Mouse (Mus musculus): ENCODE results near the gene Os9. TPM values are rescaled to one million over a fixed set of nuclear protein-coding genes. Genes with fewer than 3 reads are reported as not detected.

The Os9 gene
- polyA plus RNA-seq (2012; rRNA removed): 48.7 and 52.7 TPM in 2 replicates

GRCm38 (mm10) chr10:127121066-127121477 lies at the start of gene Os9:
Gene Os9, minus strand, starts transcription at chr10:127121131.

GRCm38 (mm10) chr10:127164631-127165353 lies 43.9 kb upstream of the Os9 start, which contains the start of gene B4galnt1:
Gene B4galnt1, plus strand, starts transcription at chr10:127165225.

GRCm38 (mm10) chr10:127075080-127075479 lies 45.9 kb downstream of the Os9 start, which contains the start of gene Agap2:
Gene Agap2, plus strand, starts transcription at chr10:127075284.

DNA sequence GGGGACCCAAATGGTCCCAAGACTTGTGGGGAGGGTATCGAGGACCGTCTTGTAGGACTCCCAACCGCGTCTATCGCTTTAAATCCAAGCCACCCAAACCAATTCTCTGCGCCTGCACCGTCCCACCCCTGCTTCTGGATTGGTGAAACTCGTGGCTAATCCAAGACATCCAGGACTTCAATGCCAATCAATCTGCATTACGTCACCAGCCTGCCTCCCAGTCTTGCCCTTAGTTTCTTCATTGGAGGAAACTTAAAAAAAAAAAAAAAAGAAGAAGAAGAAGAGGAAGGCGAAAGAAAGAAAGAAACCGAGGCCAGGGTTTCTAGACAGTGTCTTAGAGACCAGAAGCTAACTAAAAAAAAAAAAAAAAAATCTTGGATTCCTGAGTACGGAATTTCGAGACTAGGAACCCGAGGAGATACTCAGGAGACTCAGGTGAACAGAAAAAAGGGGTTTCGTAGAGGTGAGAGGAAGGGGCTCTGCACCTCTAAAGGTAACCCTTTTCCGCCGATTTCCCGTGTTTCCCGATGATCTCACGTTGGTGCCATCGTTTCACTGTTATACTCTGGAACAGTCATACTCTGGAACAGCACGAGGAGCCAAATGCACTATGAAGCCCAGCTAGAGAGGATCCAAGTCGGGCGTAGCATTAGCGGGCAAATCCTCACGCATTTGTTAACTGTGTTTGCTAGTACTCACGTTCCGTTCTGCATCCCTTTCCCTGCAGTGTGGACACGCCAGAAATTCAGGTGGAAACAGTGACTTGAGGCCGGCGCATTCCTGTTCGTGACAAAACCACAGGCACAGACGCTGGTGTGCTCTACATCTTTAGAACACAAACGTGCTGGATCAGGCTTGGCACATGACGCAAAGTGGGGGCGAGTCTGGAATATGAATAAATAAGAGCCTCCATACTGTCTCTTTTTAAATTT lies 50.5 kb downstream of the Os9 start, which contains the start of gene Tspan31:
Gene Tspan31, minus strand, starts transcription at position 75 of the 932 bp plus-strand sequence.

GRCm38 (mm10) chr10:127063239-127063872 lies 57.6 kb downstream of the Os9 start, which contains the start of gene Cdk4:
Gene Cdk4, plus strand, starts transcription at chr10:127063534.

GRCm38 (mm10) chr10:127059968-127060916 lies 60.7 kb downstream of the Os9 start, which contains the start of gene March9:
Gene March9, minus strand, starts transcription at chr10:127060184.

GRCm38 (mm10) chr10:127047954-127048353 lies 73.0 kb downstream of the Os9 start, which contains the start of gene Cyp27b1:
Gene Cyp27b1, plus strand, starts transcription at chr10:127048250.

Other genes starting within 250 kb of the Os9 start
- gene Atp23, start 219.8 kb downstream of the Os9 start, polyA plus RNA-seq (2012; rRNA removed): 4.3 and 5.2 TPM in 2 replicates
- 19.6 and 22.6 TPM in 2 replicates for gene Ctdsp2, start 142.4 kb downstream of the Os9 start, polyA plus RNA-seq (2012; rRNA removed)
- 0.02 TPM in 2 replicates for gene Avil, start 120.4 kb downstream of the Os9 start, polyA plus RNA-seq (2012; rRNA removed)
- 20.5 and 23.7 TPM in 2 replicates for gene Tsfm, start 90.3 kb downstream of the Os9 start, polyA plus RNA-seq (2012; rRNA removed)
- gene Mettl1, start 79.7 kb downstream of the Os9 start, polyA plus RNA-seq (2012; rRNA removed): 11.1 and 12.2 TPM in 2 replicates
- 0.41 and 0.49 TPM in 2 replicates for gene Eef1akmt3, start 79.6 kb downstream of the Os9 start, polyA plus RNA-seq (2012; rRNA removed)
- 0.08 and 0.10 TPM in 2 replicates for gene Cyp27b1, start 72.9 kb downstream of the Os9 start, polyA plus RNA-seq (2012; rRNA removed)
- 0.23 and 0.24 TPM in 2 replicates for gene March9, start 60.9 kb downstream of the Os9 start, polyA plus RNA-seq (2012; rRNA removed)
- 175 and 191 TPM in 2 replicates for gene Cdk4, start 57.6 kb downstream of the Os9 start, polyA plus RNA-seq (2012; rRNA removed)
- 73.1 and 76.9 TPM in 2 replicates for gene Tspan31, start 50.9 kb downstream of the Os9 start, polyA plus RNA-seq (2012; rRNA removed)
- gene Agap2, start 45.8 kb downstream of the Os9 start, polyA plus RNA-seq (2012; rRNA removed): 2.3 and 3.2 TPM in 2 replicates
- 21.1 and 27.0 TPM in 2 replicates for gene B4galnt1, start 44.1 kb upstream of the Os9 start, polyA plus RNA-seq (2012; rRNA removed)
- 3.8 and 4.2 TPM in 2 replicates for gene Slc26a10, start 59.5 kb upstream of the Os9 start, polyA plus RNA-seq (2012; rRNA removed)
- 5.2 and 6.2 TPM in 2 replicates for gene Arhgef25, start 69.0 kb upstream of the Os9 start, polyA plus RNA-seq (2012; rRNA removed)
- 25.7 and 36.5 TPM in 2 replicates for gene Dtx3, start 74.6 kb upstream of the Os9 start, polyA plus RNA-seq (2012; rRNA removed)
- gene Pip4k2c, start 90.5 kb upstream of the Os9 start, polyA plus RNA-seq (2012; rRNA removed): 15.5 and 18.1 TPM in 2 replicates
- gene Kif5a, start 142.2 kb upstream of the Os9 start, polyA plus RNA-seq (2012; rRNA removed): 0.13 TPM in 2 replicates
- gene Dctn2, start 145.2 kb upstream of the Os9 start, polyA plus RNA-seq (2012; rRNA removed): 57.1 and 59.5 TPM in 2 replicates
- gene Mbd6, start 167.9 kb upstream of the Os9 start, polyA plus RNA-seq (2012; rRNA removed): 6.1 and 8.2 TPM in 2 replicates
- gene Mars, start 190.7 kb upstream of the Os9 start, polyA plus RNA-seq (2012; rRNA removed): 45.8 and 49.7 TPM in 2 replicates
- 11.3 and 12.3 TPM in 2 replicates for gene Arhgap9, start 200.8 kb upstream of the Os9 start, polyA plus RNA-seq (2012; rRNA removed)
- 0.48 and 0.55 TPM in 2 replicates for gene Gli1, start 220.8 kb upstream of the Os9 start, polyA plus RNA-seq (2012; rRNA removed)
- 15.8 and 17.1 TPM in 2 replicates for gene Inhbe, start 233.3 kb upstream of the Os9 start, polyA plus RNA-seq (2012; rRNA removed)
- 5.6 and 6.3 TPM in 2 replicates for gene Inhbc, start 249.3 kb upstream of the Os9 start, polyA plus RNA-seq (2012; rRNA removed)

Data from liver, embryonic 18 days (tissue).